Mouse (Mus musculus) megakaryocyte, adult 5-6 weeks (primary cell): ENCODE data around the gene Gpx5. TPM values are rescaled to one million over a fixed set of nuclear protein-coding genes. Genes with fewer than 3 reads are reported as not detected.
"Not testable (repeated sequence)": the region's sequence is repeated elsewhere in the genome, so short reads cannot be mapped to it uniquely, and the experiment has no call there.

Experiments
- ATAC-seq: 2 replicates; pipeline ENCODE4 v1.8.0; 2016; ENCODE audit warnings: mild to moderate bottlenecking, inconsistent platforms; ENCODE audit not compliant: poor library complexity, severe bottlenecking
- total RNA-seq, 2 experiments: library from RNA; stranded (forward) in 1 of 2; stranded (reverse) in 1 of 2; fragments of 153-499, 151-499 nt in 1 of 2; fragments of 221-1000, 200-1000 nt in 1 of 2; gene quantifications; 2 replicates each; pipeline versions ENCODE4 v1.2.3 to v1.2.4; 2015 to 2017

The Gpx5 gene
- total RNA-seq, 2 experiments from 2014 or later = not detected

DNA sequence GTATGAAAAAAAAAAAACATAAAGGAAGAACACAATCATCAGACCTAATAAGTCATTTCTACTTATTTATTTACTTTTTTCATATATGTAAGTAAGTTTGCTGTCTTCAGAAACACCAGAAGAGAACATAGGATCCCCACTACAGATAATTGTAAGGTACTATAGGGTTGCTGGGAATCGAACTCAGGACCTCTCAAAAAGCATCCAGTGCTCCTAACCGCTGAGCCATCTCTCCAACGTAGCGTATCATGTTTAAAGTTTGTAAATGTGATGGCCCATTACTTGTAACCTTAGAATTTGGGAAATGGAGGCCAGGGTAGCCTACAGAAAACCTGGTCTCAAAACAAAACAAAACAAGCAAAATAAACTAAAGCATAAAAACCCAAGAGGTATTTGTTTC lies 25.0 kb downstream of the Gpx5 start:
- no peak for ATAC-seq

DNA sequence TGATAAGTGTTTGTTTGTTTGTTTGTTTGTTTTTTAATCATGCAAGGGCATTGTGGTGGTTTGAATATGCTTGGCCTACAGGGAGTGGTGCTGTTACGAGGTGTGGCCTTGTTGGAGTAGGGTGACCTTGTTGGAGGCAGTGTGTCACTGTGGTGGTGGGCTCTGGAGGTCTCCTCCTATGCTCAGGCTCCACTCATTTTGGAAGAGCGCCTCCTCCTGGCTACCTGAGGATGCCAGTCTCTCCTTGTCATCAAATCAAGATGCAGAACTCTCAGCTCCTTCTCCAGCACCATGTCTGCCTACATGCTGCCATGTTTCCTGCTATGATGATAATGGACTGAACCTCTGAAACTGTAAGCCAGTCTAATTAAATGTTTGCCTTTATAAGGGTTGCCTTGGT lies 26.8 kb downstream of the Gpx5 start:
- ATAC-seq = no peak

GRCm38 (mm10) chr13:21264366-21264765 lies 28.2 kb downstream of the Gpx5 start:
- ATAC-seq = no peak

DNA sequence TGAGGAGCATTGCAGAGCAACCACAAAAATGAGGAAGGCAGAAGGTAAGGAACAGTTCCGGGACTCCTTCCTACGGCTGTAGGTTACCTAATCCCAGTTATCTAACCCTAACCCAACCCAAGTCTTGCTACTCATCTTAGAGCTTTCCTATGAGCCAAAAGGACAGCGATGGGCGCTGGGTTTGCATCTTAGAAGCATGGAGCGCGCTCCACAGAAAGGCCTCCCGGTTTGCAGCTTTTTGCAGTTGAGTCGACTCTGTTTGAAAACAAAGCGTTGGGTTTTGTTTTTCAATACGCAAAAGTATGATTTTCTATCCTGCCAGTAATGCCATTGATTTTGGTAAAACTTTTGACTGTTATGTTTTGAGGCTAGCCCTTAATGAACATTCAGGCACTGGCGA lies 28.6 kb downstream of the Gpx5 start:
- ATAC-seq = no peak

GRCm38 (mm10) chr13:21262787-21263461 lies 29.6 kb downstream of the Gpx5 start:
- ATAC-seq = no peak

GRCm38 (mm10) chr13:21260289-21260688 lies 32.2 kb downstream of the Gpx5 start:
- ATAC-seq = no peak

GRCm38 (mm10) chr13:21259677-21260113 lies 32.8 kb downstream of the Gpx5 start:
- ATAC-seq = no peak

GRCm38 (mm10) chr13:21259171-21259631 lies 33.3 kb downstream of the Gpx5 start:
- ATAC-seq = no peak

GRCm38 (mm10) chr13:21258524-21258923 lies 34.0 kb downstream of the Gpx5 start:
- ATAC-seq = no peak

DNA sequence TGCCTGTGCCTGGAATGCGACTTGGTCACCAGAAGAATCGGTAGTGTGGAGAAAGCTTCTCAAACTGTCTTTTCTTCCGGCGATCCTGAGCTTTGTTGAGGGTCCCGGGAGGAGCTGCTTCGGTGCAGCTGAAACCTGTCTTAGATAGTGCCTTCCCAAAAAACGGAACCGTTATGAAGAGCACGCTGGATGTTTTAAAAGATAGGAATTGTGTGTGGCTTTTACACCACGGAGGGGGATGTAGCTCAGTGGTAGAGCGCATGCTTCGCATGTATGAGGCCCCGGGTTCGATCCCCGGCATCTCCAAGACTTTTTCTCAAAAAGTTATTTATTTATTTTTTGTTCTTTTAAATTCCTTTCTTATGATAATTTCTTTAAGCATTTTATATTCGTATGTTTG lies 38.5 kb downstream of the Gpx5 start:
- ATAC-seq = no peak

DNA sequence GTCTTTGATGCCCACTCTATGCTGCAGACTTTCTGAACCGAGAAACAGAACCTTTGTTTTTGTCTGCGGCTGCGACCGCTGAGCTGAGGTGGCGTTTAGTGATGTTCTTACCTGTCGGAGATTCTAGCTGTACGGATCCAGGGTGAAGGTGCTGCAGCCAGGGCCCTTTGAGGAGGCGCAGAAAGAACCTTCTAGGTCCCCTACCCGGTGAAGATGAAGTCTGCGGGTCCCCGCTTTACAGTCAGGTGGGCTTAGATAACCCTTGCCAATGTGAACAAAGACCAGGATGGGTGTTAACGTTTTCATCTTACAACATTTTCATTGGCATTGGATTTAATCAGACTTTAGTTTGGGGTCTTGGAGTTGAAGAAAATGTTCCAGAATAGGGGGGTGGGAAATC lies 39.0 kb downstream of the Gpx5 start:
- no peak for ATAC-seq

DNA sequence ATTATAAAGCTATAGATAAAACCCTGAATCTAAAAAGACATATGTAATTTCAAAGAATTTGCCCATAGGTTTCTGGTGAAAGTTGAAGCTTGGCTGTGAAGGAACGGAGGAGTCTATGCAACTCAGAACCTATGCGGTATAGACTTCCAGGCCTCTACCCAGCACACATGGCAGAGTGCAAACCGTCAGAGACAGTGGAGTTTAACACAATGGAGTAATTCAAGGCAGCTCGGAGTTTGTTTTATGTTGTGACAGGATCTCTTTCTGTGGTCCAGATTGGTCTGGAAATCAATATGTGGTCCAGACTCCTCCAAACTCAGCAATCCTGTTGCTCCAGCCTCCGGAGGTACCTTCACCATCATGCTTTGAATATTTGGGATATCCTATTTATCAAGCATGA lies 39.5 kb downstream of the Gpx5 start:
- ATAC-seq = no peak

- no peak for ATAC-seq
Observed at GRCm38 (mm10) chr13:21250074-21250681, 42.4 kb downstream of the Gpx5 start.

- ATAC-seq = no peak
Observed at GRCm38 (mm10) chr13:21249022-21249421, 43.5 kb downstream of the Gpx5 start.

DNA sequence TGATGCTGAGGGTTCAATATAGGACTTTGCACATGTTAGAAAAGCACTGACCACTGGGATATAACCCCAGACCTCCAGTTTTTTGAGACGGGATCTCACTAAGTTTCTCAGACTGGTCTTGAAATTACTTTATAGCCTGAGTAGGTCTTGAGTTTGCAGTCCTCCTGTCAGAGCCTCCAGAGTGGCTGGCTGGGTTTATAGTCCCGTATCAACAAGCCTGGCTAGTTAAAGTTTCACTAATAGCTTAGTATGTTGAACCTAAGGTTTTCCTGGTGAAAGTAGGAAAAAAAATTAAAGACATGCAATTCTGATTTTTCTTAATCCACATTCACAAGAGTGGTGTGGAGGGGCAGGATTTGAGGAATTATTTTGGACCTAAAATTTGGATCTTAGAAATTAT lies 46.3 kb downstream of the Gpx5 start:
- no peak for ATAC-seq

- not testable (repeated sequence) for ATAC-seq
Observed at GRCm38 (mm10) chr13:21244967-21245366, 47.6 kb downstream of the Gpx5 start.

- no peak for ATAC-seq
Observed at GRCm38 (mm10) chr13:21244089-21244488, 48.4 kb downstream of the Gpx5 start.

DNA sequence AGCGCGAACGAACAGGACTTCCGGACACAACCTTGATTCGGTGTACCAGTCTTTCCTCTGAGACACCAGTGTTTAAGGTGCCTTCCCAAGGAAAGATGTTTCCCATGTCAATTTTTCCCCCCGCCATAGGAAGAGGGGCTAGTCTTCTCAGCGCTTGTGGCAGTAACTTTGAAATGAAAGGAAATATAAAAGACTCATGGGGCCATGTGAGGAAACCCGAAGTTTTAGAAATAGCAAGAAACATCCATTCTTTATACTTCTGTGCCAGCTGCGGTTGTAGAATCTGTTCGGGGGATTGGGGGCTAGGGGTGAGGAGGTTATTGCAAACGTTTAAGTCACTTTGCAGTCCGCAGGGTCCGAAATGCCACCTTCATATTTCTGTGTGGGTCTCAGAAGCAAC lies 49.3 kb downstream of the Gpx5 start:
- no peak for ATAC-seq

DNA sequence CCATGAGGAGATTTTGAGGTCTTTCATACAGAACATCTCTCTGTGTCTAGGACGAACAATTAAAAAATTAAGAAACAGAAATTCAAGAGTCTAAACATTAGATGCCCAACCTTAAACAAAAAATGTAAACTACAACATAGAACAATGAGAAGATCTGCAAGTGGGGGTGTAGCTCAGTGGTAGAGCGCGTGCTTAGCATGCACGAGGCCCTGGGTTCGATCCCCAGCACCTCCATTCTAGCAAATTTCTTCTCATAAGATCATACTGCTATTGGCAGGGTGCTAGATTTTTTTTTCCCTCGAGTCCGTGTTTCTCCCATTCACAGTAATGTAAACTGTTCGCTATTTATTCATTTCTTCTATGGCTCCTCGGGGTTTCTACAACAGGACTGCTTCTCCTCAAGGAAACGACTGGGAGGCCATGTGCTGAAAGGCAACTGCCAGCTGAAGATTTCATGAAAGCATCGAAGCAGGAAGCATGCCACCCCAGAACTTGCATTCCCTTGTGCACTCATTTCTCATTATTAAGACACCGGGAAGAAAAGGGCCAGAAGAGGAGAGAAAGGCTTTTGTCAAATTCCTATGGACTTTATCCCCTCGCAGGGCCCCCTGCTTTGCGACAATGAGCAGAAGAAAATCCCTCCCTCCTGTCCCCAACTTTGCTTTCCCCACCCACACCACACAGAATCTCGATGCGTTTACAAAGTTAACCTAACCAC lies 50.0 kb downstream of the Gpx5 start:
- ATAC-seq = no peak

GRCm38 (mm10) chr13:21240788-21241187 lies 51.7 kb downstream of the Gpx5 start:
- no peak for ATAC-seq

- no peak for ATAC-seq
Observed at GRCm38 (mm10) chr13:21237161-21237560, 55.4 kb downstream of the Gpx5 start.

- no peak for ATAC-seq
Observed at GRCm38 (mm10) chr13:21236714-21237113, 55.8 kb downstream of the Gpx5 start.
